Mouse (Mus musculus) ES-Bruce4 (cell line): Measurements from ENCODE around the gene Clec4b2.

Experiments
- CTCF ChIP-seq: IDR thresholded peaks from one replicate; pipeline ENCODE4 v1.8.1; 2011; ENCODE audit warnings: low read depth, low read length
- EP300 ChIP-seq: IDR thresholded peaks from 2 replicates; pipeline ENCODE4 v1.6.1; 2011; ENCODE audit warnings: low read depth, low read length; ENCODE audit not compliant: insufficient read depth

GRCm38 (mm10) chr6:123127173-123127572 lies 45.5 kb upstream of the Clec4b2 start:
- no peak for TF ChIP-seq EP300
- no peak for TF ChIP-seq CTCF
